Mouse (Mus musculus) liver, embryonic 11.5 days (tissue): ENCODE results near the gene Chd5. TPM values are rescaled to one million over a fixed set of nuclear protein-coding genes. Genes with fewer than 3 reads are reported as not detected.

ENCODE experiments used
- ATAC-seq: fragments of 200-750 bp; cut with Nextera tagmentation; replicated peaks from 2 replicates; pipeline ENCODE4 v1.8.0; 2017; ENCODE audit warnings: moderate number of reproducible peaks, mild to moderate bottlenecking, moderate TSS enrichment, moderate library complexity; ENCODE audit not compliant: low FRiP score
- DNase-seq: peaks from one replicate; pipeline ENCODE4 v3.0.0-alpha.2; 2017; ENCODE audit warnings: low spot score
- H3K27ac ChIP-seq: fragments of 300-500 bp; sonication (generic); 2 replicates; pipeline ENCODE4 v1.5.1; 2014; ENCODE audit warnings: mild to moderate bottlenecking, low read depth, low read length, control low read depth
- H3K27me3 ChIP-seq: fragments of 300-500 bp; sonication (generic); replicated peaks from 2 replicates; pipeline ENCODE4 v1.6.1; 2014; ENCODE audit warnings: low read length, mixed read lengths; ENCODE audit not compliant: control insufficient read depth, insufficient read depth
- H3K36me3 ChIP-seq: fragments of 300-500 bp; sonication (generic); 2 replicates; pipeline ENCODE4 v1.6.1; 2014; ENCODE audit warnings: mild to moderate bottlenecking, low read length, moderate library complexity, mixed read lengths; ENCODE audit not compliant: control insufficient read depth, insufficient read depth
- H3K4me1 ChIP-seq: fragments of 300-500 bp; sonication (generic); replicated peaks from 2 replicates; pipeline ENCODE4 v1.6.1; 2014; ENCODE audit warnings: low read length, mixed read lengths; ENCODE audit not compliant: control insufficient read depth, insufficient read depth
- H3K4me2 ChIP-seq: fragments of 300-500 bp; sonication (generic); 2 replicates; pipeline ENCODE4 v1.6.1; 2014; ENCODE audit warnings: mild to moderate bottlenecking, control low read depth, moderate library complexity
- H3K4me3 ChIP-seq: fragments of 300-500 bp; sonication (generic); 2 replicates; pipeline ENCODE4 v1.5.1; 2014; ENCODE audit warnings: low read depth, low read length, control low read depth
- H3K9ac ChIP-seq: fragments of 300-500 bp; sonication (generic); 2 replicates; pipeline ENCODE4 v1.6.1; 2014; ENCODE audit warnings: low read depth, low read length, control low read depth
- H3K9me3 ChIP-seq: fragments of 300-500 bp; sonication (generic); 2 replicates; pipeline ENCODE4 v1.6.1; 2016; ENCODE audit warnings: low read length, inconsistent platforms, mixed read lengths; ENCODE audit not compliant: control insufficient read depth
- WGBS: fragments of 180-500 bp; shearing (Covaris S2); extraction: QIAGEN DNeasy Blood & Tissue Kit; methylation state at CpG from one replicate; pipeline ENCODE4 v1.1.7; 2014; 5-methylcytosine and 5-hydroxymethylcytosine counted together
- polyA plus RNA-seq: library from polyadenylated mRNA; unstranded; fragments of >200 nt; fragmentation: Nextera tagmentation; extraction: Ambion mirVana; gene quantifications from 2 replicates; pipeline ENCODE4 v1.2.1, GENCODE M21; 2014

The Chd5 gene
- polyA plus RNA-seq, 1 experiment from 2014 or later, result 0.32 TPM

GRCm38 (mm10) chr4:152428259-152428658 is 89.8 kb downstream of the Chd5 start:
- ATAC-seq (no peak), DNase-seq (no peak)
- H3K27ac ChIP-seq, result no peak overlapping the region
- no peaks in the 10 kb centered on the region for H3K4me1 ChIP-seq
- no peaks in the 10 kb centered on the region for H3K9me3 ChIP-seq
- no peaks in the 10 kb centered on the region for H3K36me3 ChIP-seq
- H3K4me3 ChIP-seq, result no peak overlapping the region
- H3K9ac ChIP-seq, result no peak overlapping the region
- H3K4me2 ChIP-seq, result no peak overlapping the region
- 58% methylated on average over 8 of the region's 8 CpGs for WGBS
- H3K27me3 ChIP-seq, result peaks cover under 1% of the 10 kb centered on the region; the same call in 1 of the 2 replicates

GRCm38 (mm10) chr4:152432308-152432707 is 93.9 kb downstream of the Chd5 start:
- no peak for DNase-seq
- Histone ChIP-seq H3K9me3 (no peaks in the 10 kb centered on the region), H3K27ac (no peak overlapping the region), H3K9ac (no peak overlapping the region), H3K4me1 (0 out of 2 replicates have a peak, but pooled peaks cover 2% of the 10 kb centered on the region), H3K27me3 (peaks cover 8% of the 10 kb centered on the region), H3K4me2 (no peak overlapping the region), H3K4me3 (no peak overlapping the region), H3K36me3 (no peaks in the 10 kb centered on the region)
- ATAC-seq, result no peak
- WGBS, result 53% methylated on average over 5 of the region's 5 CpGs

DNA sequence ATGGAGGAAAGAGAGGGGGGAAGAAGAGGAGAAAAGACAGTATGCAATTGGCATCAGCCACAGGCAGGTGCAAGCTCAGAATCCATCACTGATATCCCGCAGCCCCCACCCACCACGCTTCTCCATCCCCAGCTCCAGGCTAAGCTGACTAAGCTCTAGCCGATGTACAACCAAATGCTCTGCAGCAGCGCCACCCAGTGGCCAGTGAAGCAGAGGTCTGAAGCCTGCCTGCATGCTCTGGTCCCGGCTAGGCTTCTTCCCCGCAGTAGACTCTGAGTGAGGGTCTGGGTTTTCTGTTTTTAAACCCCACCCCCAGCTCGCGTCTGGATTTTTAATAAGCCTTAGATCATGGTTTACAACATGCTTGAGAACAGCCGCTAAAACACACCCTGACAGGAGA is 96.4 kb downstream of the Chd5 start:
- DNase-seq (peak; percentile 82), ATAC-seq (peak; percentile 78)
- Histone ChIP-seq H3K9ac (no peak overlapping the region), H3K4me2 (peak overlapping the region; percentile 45; the same call in 1 of the 2 replicates), H3K9me3 (no peaks in the 10 kb centered on the region), H3K27ac (no peak overlapping the region), H3K4me1 (0 out of 2 replicates have a peak, but pooled peaks cover 2% of the 10 kb centered on the region), H3K36me3 (no peaks in the 10 kb centered on the region), H3K27me3 (peaks cover 8% of the 10 kb centered on the region), H3K4me3 (no peak overlapping the region)
- WGBS, result 6% methylated on average over 9 of the region's 9 CpGs

DNA sequence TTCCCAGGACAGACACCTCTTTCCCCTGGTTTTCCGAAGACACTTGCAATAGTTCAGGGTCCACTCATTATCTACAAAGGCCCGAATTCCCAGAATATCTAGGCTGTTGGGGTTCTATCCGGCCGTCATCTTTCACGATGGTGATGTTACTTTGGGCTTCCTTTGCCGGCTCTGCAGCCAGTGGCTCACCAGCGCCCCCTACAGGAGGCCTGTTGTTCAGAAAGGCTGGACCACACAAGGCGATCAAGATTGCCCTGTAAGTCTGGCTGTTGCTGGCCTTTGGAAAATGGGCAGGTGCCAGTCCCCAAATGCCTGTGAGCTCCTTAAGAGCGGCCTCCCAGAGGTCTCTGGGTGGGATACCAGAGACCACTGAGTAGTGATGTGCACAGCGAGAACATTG is 96.8 kb downstream of the Chd5 start:
- H3K36me3 ChIP-seq, result no peaks in the 10 kb centered on the region
- 0 out of 2 replicates have a peak, but pooled peaks have one; percentile 41 for ATAC-seq
- peak overlapping the region; percentile 45; the same call in 1 of the 2 replicates for H3K4me2 ChIP-seq
- peaks cover 8% of the 10 kb centered on the region for H3K27me3 ChIP-seq
- H3K4me1 ChIP-seq, result 0 out of 2 replicates have a peak, but pooled peaks cover 2% of the 10 kb centered on the region
- no peak overlapping the region for H3K9ac ChIP-seq
- H3K4me3 ChIP-seq, result no peak overlapping the region
- peak; percentile 70 for DNase-seq
- WGBS, result 16% methylated on average over 10 of the region's 10 CpGs
- no peaks in the 10 kb centered on the region for H3K9me3 ChIP-seq
- no peak overlapping the region for H3K27ac ChIP-seq

Other genes with a start within 250 kb of the Chd5 start
- 0.90 and 1.3 TPM in 2 replicates for gene Tnfrsf25, start 222.7 kb upstream of the Chd5 start, polyA plus RNA-seq
- gene Espn, start 186.3 kb upstream of the Chd5 start, polyA plus RNA-seq, result 4.1 and 5.3 TPM in 2 replicates
- not detected in 2 replicates for gene Hes2, start 179.8 kb upstream of the Chd5 start, polyA plus RNA-seq
- 50.0 and 51.1 TPM in 2 replicates for gene Acot7, start 160.5 kb upstream of the Chd5 start, polyA plus RNA-seq
- 1.9 and 2.2 TPM in 2 replicates for gene Gpr153, start 64.4 kb upstream of the Chd5 start, polyA plus RNA-seq
- gene Hes3, start 47.0 kb upstream of the Chd5 start, polyA plus RNA-seq, result not detected in 2 replicates
- 20.6 and 21.1 TPM in 2 replicates for gene Icmt, start 41.4 kb upstream of the Chd5 start, polyA plus RNA-seq
- gene Rnf207, start 19.7 kb upstream of the Chd5 start, polyA plus RNA-seq, result 0.53 and 0.97 TPM in 2 replicates
- 546 and 596 TPM in 2 replicates for gene Rpl22, start 12.9 kb upstream of the Chd5 start, polyA plus RNA-seq
- gene Nphp4, start 138.1 kb downstream of the Chd5 start, polyA plus RNA-seq, result 1.0 and 1.2 TPM in 2 replicates
- 9.6 and 9.8 TPM in 2 replicates for gene Kcnab2, start 139.2 kb downstream of the Chd5 start, polyA plus RNA-seq